Mouse (Mus musculus) thymus, adult 2 months (tissue): ENCODE data around the gene Glyat. TPM values are rescaled to one million over a fixed set of nuclear protein-coding genes. Genes with fewer than 3 reads are reported as not detected.

ENCODE experiments used
- DNase-seq: peaks from one replicate; pipeline ENCODE4 v3.0.0; 2021
- H3K27ac ChIP-seq: fragments of 200-500 bp; 2 replicates; pipeline ENCODE4 v1.5.1; 2012; ENCODE audit warnings: low read length, control low read depth; ENCODE audit not compliant: control insufficient read depth, insufficient read depth
- H3K27me3 ChIP-seq: fragments of 200-500 bp; 2 replicates; pipeline ENCODE4 v1.6.1; 2012; ENCODE audit warnings: mild to moderate bottlenecking, low read length, moderate library complexity, mixed read lengths; ENCODE audit not compliant: control insufficient read depth, insufficient read depth
- H3K36me3 ChIP-seq: fragments of 200-500 bp; 2 replicates; pipeline ENCODE4 v1.6.1; 2012; ENCODE audit warnings: mild to moderate bottlenecking, low read length, moderate library complexity; ENCODE audit not compliant: control insufficient read depth, insufficient read depth
- H3K4me1 ChIP-seq: fragments of 200-500 bp; replicated peaks from 2 replicates; pipeline ENCODE4 v1.6.1; 2012; ENCODE audit warnings: low read length; ENCODE audit not compliant: control insufficient read depth, insufficient read depth
- H3K4me3 ChIP-seq: fragments of 200-500 bp; 2 replicates; pipeline ENCODE4 v1.5.1; 2012; ENCODE audit warnings: mild to moderate bottlenecking, low read length, control low read depth, moderate library complexity; ENCODE audit not compliant: control insufficient read depth, insufficient read depth
- CTCF ChIP-seq: fragments of 200-500 bp; IDR thresholded peaks from 2 replicates; pipeline ENCODE4 v1.5.1; 2012; ENCODE audit warnings: mild to moderate bottlenecking, control low read depth, low read length, moderate library complexity, borderline replicate concordance; ENCODE audit not compliant: control insufficient read depth, poor library complexity, insufficient read depth; ENCODE audit errors: extremely low read depth
- POLR2A ChIP-seq: fragments of 200-500 bp; IDR thresholded peaks from 2 replicates; pipeline ENCODE4 v1.6.1; 2012; ENCODE audit warnings: mild to moderate bottlenecking, low read length, control low read depth, moderate library complexity; ENCODE audit not compliant: control insufficient read depth, poor library complexity, insufficient read depth; ENCODE audit errors: extremely low read depth
- WGBS: fragments of 180-500 bp; shearing (Covaris S2); methylation state at CpG from one replicate; pipeline ENCODE4 v1.1.7; 2018; 5-methylcytosine and 5-hydroxymethylcytosine counted together
- polyA plus RNA-seq: library from polyadenylated mRNA; depleted of rRNA; stranded (reverse); fragments of >200 nt; gene quantifications from 2 replicates; pipeline ENCODE4 v1.2.3, GENCODE M21; 2012; rRNA removed

The Glyat gene
- polyA plus RNA-seq, 1 experiment, result not detected

DNA sequence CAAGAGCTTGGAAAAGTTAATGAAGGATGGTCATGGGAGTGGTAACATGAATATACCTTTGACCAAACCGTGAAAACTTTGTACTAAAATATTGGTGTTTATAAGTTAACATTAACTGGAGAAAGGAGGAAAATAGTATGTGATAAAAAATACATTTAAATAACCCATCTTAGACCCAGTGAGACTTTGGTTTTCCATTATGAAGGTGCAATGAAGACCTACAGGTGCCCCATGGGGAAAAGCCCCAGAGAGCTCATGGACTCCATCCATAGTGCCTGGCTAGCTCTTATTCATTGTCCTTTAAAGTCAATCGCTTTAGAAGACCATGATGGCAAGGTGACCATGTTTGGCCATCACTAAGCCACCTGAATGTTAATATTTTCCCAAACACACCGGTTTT lies 44.7 kb downstream of the Glyat start, which contains the start of gene Olfr1443:
Gene Olfr1443 (plus strand): TSS at position 301 of the 400 bp plus-strand sequence.
- H3K27ac ChIP-seq, result no peak within 1 kb of the TSS

GRCm38 (mm10) chr19:12684638-12685037 lies 51.5 kb downstream of the Glyat start:
- DNase-seq, result no peak
- TF ChIP-seq POLR2A (no peak), CTCF (no peak)
- H3K27me3 ChIP-seq, result no peaks in the 10 kb centered on the region

More for the DNA sequence above, 44.7 kb downstream of the Glyat start, which contains the start of gene Olfr1443:
- Histone ChIP-seq H3K27me3 (no peaks in the 10 kb centered on the region), H3K4me3 (no peak within 1 kb of the TSS), H3K36me3 (no peaks in the 10 kb centered on the region), H3K4me1 (no peaks in the 10 kb centered on the region)
- 76% methylated on average over 3 of the region's 3 CpGs for WGBS
- TF ChIP-seq POLR2A, result no peak
- DNase-seq, result no peak

GRCm38 (mm10) chr19:12685231-12685630 lies 52.1 kb downstream of the Glyat start:
- TF ChIP-seq POLR2A, result no peak
- no peak for TF ChIP-seq CTCF
- no peaks in the 10 kb centered on the region for H3K4me1 ChIP-seq
- H3K36me3 ChIP-seq, result no peaks in the 10 kb centered on the region
- DNase-seq, result no peak
- H3K27me3 ChIP-seq, result no peaks in the 10 kb centered on the region
- no peak overlapping the region for H3K27ac ChIP-seq
- H3K4me3 ChIP-seq, result no peak overlapping the region

More at GRCm38 (mm10) chr19:12684638-12685037, 51.5 kb downstream of the Glyat start:
- Histone ChIP-seq H3K36me3 (no peaks in the 10 kb centered on the region), H3K4me3 (no peak overlapping the region), H3K27ac (no peak overlapping the region), H3K4me1 (no peaks in the 10 kb centered on the region)

- H3K4me1 ChIP-seq, result no peaks in the 10 kb centered on the region
- no peaks in the 10 kb centered on the region for H3K36me3 ChIP-seq
- H3K4me3 ChIP-seq, result no peak within 1 kb of the TSS
- no peaks in the 10 kb centered on the region for H3K27me3 ChIP-seq
- H3K27ac ChIP-seq, result no peak within 1 kb of the TSS
- WGBS, result 85% methylated on average over 3 of the region's 3 CpGs
- DNase-seq, result no peak
- TF ChIP-seq CTCF, result no peak
- TF ChIP-seq POLR2A, result no peak
Measured at GRCm38 (mm10) chr19:12695590-12695989, 62.5 kb downstream of the Glyat start, which contains the start of gene Keg1. Gene Keg1, plus strand, starts transcription at chr19:12695786.

GRCm38 (mm10) chr19:12696221-12696620 lies 63.1 kb downstream of the Glyat start:
- H3K27me3 ChIP-seq, result no peaks in the 10 kb centered on the region
- DNase-seq, result no peak
- no peak overlapping the region for H3K27ac ChIP-seq
- TF ChIP-seq POLR2A (no peak), CTCF (no peak)
- H3K4me1 ChIP-seq, result no peaks in the 10 kb centered on the region
- no peaks in the 10 kb centered on the region for H3K36me3 ChIP-seq
- H3K4me3 ChIP-seq, result no peak overlapping the region

Other genes with a start within 250 kb of the Glyat start
- not detected in 2 replicates for gene Olfr1440, start 246.0 kb upstream of the Glyat start, polyA plus RNA-seq
- not detected in 2 replicates for gene Olfr1441, start 215.9 kb upstream of the Glyat start, polyA plus RNA-seq
- gene Pfpl, start 205.4 kb upstream of the Glyat start, polyA plus RNA-seq, result 0.03 TPM in 1 of 2 replicates, not detected in the other
- gene Mpeg1, start 172.5 kb upstream of the Glyat start, polyA plus RNA-seq, result 24.0 and 34.0 TPM in 2 replicates
- gene Dtx4, start 131.9 kb upstream of the Glyat start, polyA plus RNA-seq, result 5.6 and 6.3 TPM in 2 replicates
- 4.4 and 4.9 TPM in 2 replicates for gene Fam111a, start 87.6 kb upstream of the Glyat start, polyA plus RNA-seq
- gene Gm4952, start 33.3 kb upstream of the Glyat start, polyA plus RNA-seq, result 0.13 and 0.22 TPM in 2 replicates
- gene Olfr1442, start 37.1 kb downstream of the Glyat start, polyA plus RNA-seq, result not detected in 2 replicates
- gene Olfr1443, start 44.8 kb downstream of the Glyat start, polyA plus RNA-seq, result not detected in 2 replicates
- gene Keg1, start 62.5 kb downstream of the Glyat start, polyA plus RNA-seq, result 0.09 and 0.34 TPM in 2 replicates
- gene Cntf, start 132.3 kb downstream of the Glyat start, polyA plus RNA-seq, result 2.5 and 3.0 TPM in 2 replicates
- gene Zfp91, start 162.8 kb downstream of the Glyat start, polyA plus RNA-seq, result 20.8 and 21.6 TPM in 2 replicates
- 32.2 and 40.4 TPM in 2 replicates for gene Lpxn, start 162.9 kb downstream of the Glyat start, polyA plus RNA-seq
- 0.15 TPM in 1 of 2 replicates, not detected in the other for gene Gm5244, start 213.4 kb downstream of the Glyat start, polyA plus RNA-seq
- gene Olfr1444, start 224.0 kb downstream of the Glyat start, polyA plus RNA-seq, result 0.40 and 0.62 TPM in 2 replicates